Mouse (Mus musculus) embryonic facial prominence, embryonic 10.5 days (tissue): ENCODE data around the gene Trim75. TPM values are rescaled to one million over a fixed set of nuclear protein-coding genes. Genes with fewer than 3 reads are reported as not detected.

Experiments used
- DNase-seq: peaks from one replicate; pipeline ENCODE4 v3.0.0-alpha.2; 2017; ENCODE audit warnings: low spot score
- H3K27ac ChIP-seq: fragments of 300-500 bp; sonication (generic); replicated peaks from 2 replicates; pipeline ENCODE4 v1.5.1; 2016; ENCODE audit warnings: mild to moderate bottlenecking
- H3K27me3 ChIP-seq: fragments of 300-500 bp; sonication (generic); replicated peaks from 2 replicates; pipeline ENCODE4 v1.6.1; 2016; ENCODE audit warnings: low read depth, mild to moderate bottlenecking; ENCODE audit not compliant: poor library complexity, severe bottlenecking
- H3K36me3 ChIP-seq: fragments of 300-500 bp; sonication (generic); replicated peaks from 2 replicates; pipeline ENCODE4 v1.6.1; 2016; ENCODE audit warnings: mild to moderate bottlenecking, moderate library complexity
- H3K4me1 ChIP-seq: fragments of 300-500 bp; sonication (generic); 2 replicates; pipeline ENCODE4 v1.6.1; 2016
- H3K4me3 ChIP-seq: fragments of 300-500 bp; sonication (generic); 2 replicates; pipeline ENCODE4 v1.5.1; 2016; ENCODE audit warnings: mild to moderate bottlenecking, moderate library complexity
- H3K9me3 ChIP-seq: fragments of 300-500 bp; sonication (generic); 2 replicates; pipeline ENCODE4 v1.6.1; 2016; ENCODE audit warnings: mild to moderate bottlenecking
- WGBS: fragments of 180-500 bp; shearing (Covaris S2); methylation state at CpG from one replicate; pipeline ENCODE4 v1.1.7; 2016; 5-methylcytosine and 5-hydroxymethylcytosine counted together
- polyA plus RNA-seq: library from polyadenylated mRNA; unstranded; fragments of >200 nt; fragmentation: Nextera tagmentation; extraction: Ambion mirVana; gene quantifications from 2 replicates; pipeline ENCODE4 v1.2.1, GENCODE M21; 2016

Gene Trim75
- polyA plus RNA-seq, 1 experiment from 2014 or later: not detected

DNA sequence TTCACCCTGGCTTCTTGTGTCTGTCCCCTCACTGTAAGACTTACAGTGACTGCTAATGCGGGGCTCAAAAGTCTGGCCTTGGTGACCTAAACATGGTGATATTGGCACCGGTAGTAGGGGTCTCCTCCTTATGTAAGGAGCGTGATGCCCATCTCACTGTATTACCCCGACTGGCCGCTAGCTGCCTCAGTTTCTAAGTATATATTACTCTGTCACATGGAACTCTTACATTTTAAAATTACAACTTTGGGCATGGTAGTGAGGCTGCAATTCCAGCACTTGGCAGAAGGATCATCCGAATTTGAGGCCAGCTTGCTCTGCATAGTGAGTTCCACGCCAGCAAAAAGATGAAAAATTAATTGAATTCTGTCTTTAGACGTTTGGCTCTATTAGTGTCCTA is 46.6 kb downstream of the Trim75 start:
- Histone ChIP-seq H3K9me3 (no peaks in the 10 kb centered on the region), H3K4me1 (peaks cover 4% of the 10 kb centered on the region; the same call in 1 of the 2 replicates), H3K27me3 (peaks cover 29% of the 10 kb centered on the region), H3K36me3 (no peaks in the 10 kb centered on the region), H3K27ac (no peak overlapping the region), H3K4me3 (no peak overlapping the region)
- 78% methylated on average over 8 of the region's 8 CpGs for WGBS
- DNase-seq: no peak

DNA sequence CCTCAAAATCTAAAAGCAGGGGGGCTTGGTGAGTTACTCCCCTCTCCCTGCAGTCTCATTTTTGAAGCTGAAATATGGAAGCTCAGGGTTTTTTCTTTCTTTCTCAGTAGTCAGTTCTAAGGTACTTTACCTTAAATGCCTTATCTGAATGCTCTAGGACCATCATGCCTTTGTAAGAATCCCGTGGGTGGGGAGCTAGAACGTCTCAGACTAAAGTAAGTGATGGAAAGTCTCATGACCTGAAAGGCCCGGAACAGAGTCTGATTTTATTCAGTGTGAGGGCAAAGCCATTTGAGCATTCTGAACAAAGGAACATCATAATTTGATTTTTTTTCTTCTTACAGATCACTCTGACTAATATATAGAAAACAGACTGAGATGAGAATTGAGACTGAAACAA is 52.6 kb downstream of the Trim75 start:
- DNase-seq: no peak
- Histone ChIP-seq H3K9me3 (no peaks in the 10 kb centered on the region), H3K27ac (no peak overlapping the region), H3K36me3 (no peaks in the 10 kb centered on the region), H3K27me3 (no peaks in the 10 kb centered on the region), H3K4me1 (no peaks in the 10 kb centered on the region), H3K4me3 (no peak overlapping the region)
- WGBS: 79% methylated on average over 3 of the region's 3 CpGs

Other genes with a start within 250 kb of the Trim75 start
- 10.5 and 12.8 TPM in 2 replicates for gene Klhl2, start 137.8 kb downstream of the Trim75 start, polyA plus RNA-seq
- gene Tmem192, start 40.6 kb downstream of the Trim75 start, polyA plus RNA-seq: 17.6 and 18.2 TPM in 2 replicates
- gene Trim61, start 30.7 kb upstream of the Trim75 start, polyA plus RNA-seq: 0.28 TPM in 1 of 2 replicates, not detected in the other
- 0.08 TPM in 1 of 2 replicates, not detected in the other for gene Trim60, start 30.8 kb upstream of the Trim75 start, polyA plus RNA-seq
- 1.6 and 2.6 TPM in 2 replicates for gene Apela, start 49.5 kb upstream of the Trim75 start, polyA plus RNA-seq
- gene Gm10663, start 87.2 kb upstream of the Trim75 start, polyA plus RNA-seq: not detected in 2 replicates
- gene BC030870, start 141.7 kb upstream of the Trim75 start, polyA plus RNA-seq: not detected in 2 replicates